Mouse (Mus musculus): Measurements from ENCODE around the gene Ugt1a2. TPM values are rescaled to one million over a fixed set of nuclear protein-coding genes. Genes with fewer than 3 reads are reported as not detected.

Gene Ugt1a2
- polyA plus RNA-seq, 1 experiment = 0.12 TPM

GRCm38 (mm10) chr1:88205294-88205922 is 5.0 kb downstream of the Ugt1a2 start, which contains the start of gene Dnajb3:
Gene Dnajb3 (minus strand): TSS chr1:88205782.
- Histone ChIP-seq H3K4me1 (ENCODE audit: control insufficient read depth, insufficient read depth, low read length) (peaks cover 2% of the 10 kb centered on the region; the same call in 1 of the 2 replicates), H3K4me3 (replicated peaks; ENCODE audit: extremely low read depth, low read depth, low read length) (peak within 1 kb of the TSS; percentile 90)
- WGBS = 10% methylated on average over 62 of the region's 62 CpGs
- DNase-seq = peak; percentile 70
- TF ChIP-seq POLR2A (IDR thresholded peaks at IDR 0.05; ENCODE audit: borderline replicate concordance, extremely low read depth, low read depth, low read length) (peak; percentile 14; the same call in 1 of the 2 replicates), CTCF (IDR thresholded peaks at IDR 0.05; ENCODE audit: insufficient read depth, low read length) (no peak)

- no peak for DNase-seq
- no peak for TF ChIP-seq POLR2A (IDR thresholded peaks at IDR 0.05; ENCODE audit: borderline replicate concordance, extremely low read depth, low read depth, low read length)
- TF ChIP-seq CTCF (IDR thresholded peaks at IDR 0.05; ENCODE audit: insufficient read depth, low read length) = no peak
- H3K4me1 ChIP-seq (ENCODE audit: control insufficient read depth, insufficient read depth, low read length) = peaks cover 2% of the 10 kb centered on the region; the same call in 1 of the 2 replicates
Observed at GRCm38 (mm10) chr1:88206843-88207479, 6.6 kb downstream of the Ugt1a2 start.

GRCm38 (mm10) chr1:88211812-88212211 is 11.4 kb downstream of the Ugt1a2 start, which contains the start of gene Ugt1a1:
Gene Ugt1a1 (plus strand): TSS chr1:88211959.
- TF ChIP-seq CTCF (IDR thresholded peaks at IDR 0.05; ENCODE audit: insufficient read depth, low read length) = no peak
- TF ChIP-seq POLR2A (IDR thresholded peaks at IDR 0.05; ENCODE audit: borderline replicate concordance, extremely low read depth, low read depth, low read length) = no peak
- WGBS = 66% methylated on average over 8 of the region's 8 CpGs
- H3K4me1 ChIP-seq (ENCODE audit: control insufficient read depth, insufficient read depth, low read length) = no peaks in the 10 kb centered on the region
- DNase-seq = no peak
- no peak within 1 kb of the TSS for H3K4me3 ChIP-seq (replicated peaks; ENCODE audit: extremely low read depth, low read depth, low read length)

More at GRCm38 (mm10) chr1:88206843-88207479, 6.6 kb downstream of the Ugt1a2 start:
- 81% methylated on average over 2 of the region's 2 CpGs for whole genome bisulfite sequencing
- no peak overlapping the region for H3K4me3 ChIP-seq (replicated peaks; ENCODE audit: extremely low read depth, low read depth, low read length)

GRCm38 (mm10) chr1:88212341-88213045 is 12.1 kb downstream of the Ugt1a2 start:
- 56% methylated on average over 8 of the region's 8 CpGs for WGBS
- H3K4me3 ChIP-seq (replicated peaks; ENCODE audit: extremely low read depth, low read depth, low read length) = no peak overlapping the region
- no peak for DNase-seq
- TF ChIP-seq CTCF (IDR thresholded peaks at IDR 0.05; ENCODE audit: insufficient read depth, low read length) = no peak
- TF ChIP-seq POLR2A (IDR thresholded peaks at IDR 0.05; ENCODE audit: borderline replicate concordance, extremely low read depth, low read depth, low read length) = no peak
- no peaks in the 10 kb centered on the region for H3K4me1 ChIP-seq (ENCODE audit: control insufficient read depth, insufficient read depth, low read length)

GRCm38 (mm10) chr1:88213061-88213460 is 12.7 kb downstream of the Ugt1a2 start:
- TF ChIP-seq POLR2A (IDR thresholded peaks at IDR 0.05; ENCODE audit: borderline replicate concordance, extremely low read depth, low read depth, low read length) = no peak
- no peak for TF ChIP-seq CTCF (IDR thresholded peaks at IDR 0.05; ENCODE audit: insufficient read depth, low read length)
- DNase-seq = no peak
- Histone ChIP-seq H3K4me3 (replicated peaks; ENCODE audit: extremely low read depth, low read depth, low read length) (no peak overlapping the region), H3K4me1 (ENCODE audit: control insufficient read depth, insufficient read depth, low read length) (no peaks in the 10 kb centered on the region)
- WGBS = 71% methylated on average over 1 of the region's 1 CpGs

- DNase-seq = no peak
Observed at GRCm38 (mm10) chr1:88213766-88214461, 13.5 kb downstream of the Ugt1a2 start.

GRCm38 (mm10) chr1:88214462-88214952 is 14.1 kb downstream of the Ugt1a2 start:
- 77% methylated on average over 2 of the region's 2 CpGs for WGBS
- TF ChIP-seq CTCF (IDR thresholded peaks at IDR 0.05; ENCODE audit: insufficient read depth, low read length) = no peak
- no peak for TF ChIP-seq POLR2A (IDR thresholded peaks at IDR 0.05; ENCODE audit: borderline replicate concordance, extremely low read depth, low read depth, low read length)
- no peak overlapping the region for H3K4me3 ChIP-seq (replicated peaks; ENCODE audit: extremely low read depth, low read depth, low read length)
- DNase-seq = no peak
- H3K4me1 ChIP-seq (ENCODE audit: control insufficient read depth, insufficient read depth, low read length) = no peaks in the 10 kb centered on the region

More at GRCm38 (mm10) chr1:88213766-88214461, 13.5 kb downstream of the Ugt1a2 start:
- Histone ChIP-seq H3K4me1 (ENCODE audit: control insufficient read depth, insufficient read depth, low read length) (no peaks in the 10 kb centered on the region), H3K4me3 (replicated peaks; ENCODE audit: extremely low read depth, low read depth, low read length) (no peak overlapping the region)
- no peak for TF ChIP-seq CTCF (IDR thresholded peaks at IDR 0.05; ENCODE audit: insufficient read depth, low read length)
- no peak for TF ChIP-seq POLR2A (IDR thresholded peaks at IDR 0.05; ENCODE audit: borderline replicate concordance, extremely low read depth, low read depth, low read length)
- 70% methylated on average over 2 of the region's 2 CpGs for WGBS

GRCm38 (mm10) chr1:88215466-88216380 is 15.3 kb downstream of the Ugt1a2 start:
- no peak overlapping the region for H3K4me3 ChIP-seq (replicated peaks; ENCODE audit: extremely low read depth, low read depth, low read length)
- DNase-seq = no peak
- TF ChIP-seq POLR2A (IDR thresholded peaks at IDR 0.05; ENCODE audit: borderline replicate concordance, extremely low read depth, low read depth, low read length) (no peak), CTCF (IDR thresholded peaks at IDR 0.05; ENCODE audit: insufficient read depth, low read length) (no peak)
- H3K4me1 ChIP-seq (ENCODE audit: control insufficient read depth, insufficient read depth, low read length) = no peaks in the 10 kb centered on the region
- WGBS = 70% methylated on average over 10 of the region's 10 CpGs

Data from lung, adult 2 months (tissue).